Mouse (Mus musculus) skeletal muscle tissue, postnatal 0 days (tissue): ENCODE results near the gene D6Ertd527e. TPM values are rescaled to one million over a fixed set of nuclear protein-coding genes. Genes with fewer than 3 reads are reported as not detected.

Experiments
- polyA plus RNA-seq: library from polyadenylated mRNA; unstranded; fragments of >200 nt; fragmentation: Nextera tagmentation; extraction: Ambion mirVana; gene quantifications from 2 replicates; pipeline ENCODE4 v1.2.1, GENCODE M21; 2015

D6Ertd527e gene
- 0.18 and 0.23 TPM in 2 replicates for polyA plus RNA-seq

DNA sequence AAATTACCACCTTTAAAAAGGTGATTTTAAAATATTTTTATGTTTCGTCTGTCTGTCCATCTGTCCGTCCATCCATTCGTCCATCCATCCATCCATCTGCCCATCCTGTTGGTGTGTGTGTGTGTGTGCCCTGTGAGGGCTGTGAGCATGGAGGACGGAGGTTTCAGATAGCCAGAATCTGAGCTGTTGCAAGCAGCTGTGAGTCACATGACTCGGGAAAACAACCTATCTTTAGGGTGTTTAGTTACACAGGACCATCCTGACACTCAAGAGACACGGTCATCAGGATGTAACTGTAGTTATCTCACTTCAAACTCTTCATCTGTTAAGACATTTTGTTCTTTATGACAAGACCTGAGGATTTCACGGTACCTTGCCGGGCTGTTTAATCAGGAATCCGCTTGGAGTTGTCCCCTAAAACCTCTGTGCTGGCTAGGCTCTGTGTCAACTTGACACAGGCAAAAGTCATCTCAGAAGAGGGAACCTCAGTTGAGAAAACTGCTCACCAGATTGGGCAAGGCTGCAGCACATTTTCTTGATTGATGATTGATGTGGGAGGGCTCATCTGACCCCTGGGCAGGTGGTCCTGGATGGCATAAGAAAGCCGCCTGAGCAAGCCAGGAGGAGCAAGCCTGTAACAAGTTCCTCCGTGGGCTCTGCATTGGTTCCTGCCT, at the start of gene D6Ertd527e:
Gene D6Ertd527e (plus strand): TSS at position 624 of the 674 bp plus-strand sequence.

Other genes with a start within 250 kb of the D6Ertd527e start
- gene Nfu1, start 95.5 kb upstream of the D6Ertd527e start, polyA plus RNA-seq = 115 and 120 TPM in 2 replicates
- 10.5 and 11.0 TPM in 2 replicates for gene Gfpt1, start 61.9 kb upstream of the D6Ertd527e start, polyA plus RNA-seq
- 8.1 and 8.4 TPM in 2 replicates for gene Antxr1, start 231.1 kb downstream of the D6Ertd527e start, polyA plus RNA-seq
- 0.15 TPM in 1 of 2 replicates, not detected in the other for gene Gkn1, start 246.2 kb downstream of the D6Ertd527e start, polyA plus RNA-seq